Mouse (Mus musculus): ENCODE data around the gene Ggt6. TPM values are rescaled to one million over a fixed set of nuclear protein-coding genes. Genes with fewer than 3 reads are reported as not detected.

Ggt6 gene
- polyA plus RNA-seq, 1 experiment: not detected

GRCm38 (mm10) chr11:72453105-72453953 is 18.0 kb downstream of the Ggt6 start:
- H3K4me3 ChIP-seq (ENCODE audit: insufficient read depth, low read length): no peak overlapping the region
- no peak overlapping the region for H3K27ac ChIP-seq (ENCODE audit: insufficient read depth, low read depth, low read length)
- no peak for TF ChIP-seq CTCF (IDR thresholded peaks at IDR 0.05; ENCODE audit: low read depth, low read length)
- no peak for TF ChIP-seq POLR2A (IDR thresholded peaks at IDR 0.05; ENCODE audit: borderline replicate concordance, low read depth, low read length)
- peaks cover 10% of the 10 kb centered on the region for H3K4me1 ChIP-seq (ENCODE audit: control insufficient read depth, insufficient read depth, low read length)

DNA sequence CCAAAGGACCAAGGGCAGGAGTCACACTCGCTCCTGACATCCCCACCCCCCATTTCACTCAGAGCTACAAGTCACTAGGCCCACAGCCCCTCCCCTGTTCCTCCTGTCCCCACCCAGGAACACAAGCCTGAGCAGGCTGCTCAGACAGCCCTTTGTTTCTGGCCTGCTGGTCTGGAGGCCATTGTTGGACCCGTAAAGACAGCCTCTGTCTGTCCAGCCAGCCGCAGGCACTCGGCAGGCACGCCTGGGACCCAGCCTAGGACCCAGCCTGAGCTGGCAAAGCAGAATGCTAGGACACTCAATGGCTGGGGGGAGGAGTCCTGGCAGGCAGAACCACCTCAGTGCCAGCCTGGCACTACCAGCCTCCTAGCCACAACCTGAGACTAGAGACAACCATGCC is 20.4 kb downstream of the Ggt6 start:
- TF ChIP-seq POLR2A (IDR thresholded peaks at IDR 0.05; ENCODE audit: borderline replicate concordance, low read depth, low read length): no peak
- TF ChIP-seq CTCF (IDR thresholded peaks at IDR 0.05; ENCODE audit: low read depth, low read length): no peak
- H3K27ac ChIP-seq (ENCODE audit: insufficient read depth, low read depth, low read length): no peak overlapping the region
- peaks cover 14% of the 10 kb centered on the region for H3K4me1 ChIP-seq (ENCODE audit: control insufficient read depth, insufficient read depth, low read length)
- no peak overlapping the region for H3K4me3 ChIP-seq (ENCODE audit: insufficient read depth, low read length)

- TF ChIP-seq POLR2A (IDR thresholded peaks at IDR 0.05; ENCODE audit: borderline replicate concordance, low read depth, low read length) (no peak), CTCF (IDR thresholded peaks at IDR 0.05; ENCODE audit: low read depth, low read length) (no peak)
- H3K27ac ChIP-seq (ENCODE audit: insufficient read depth, low read depth, low read length): peak overlapping the region; percentile 28
- H3K4me1 ChIP-seq (ENCODE audit: control insufficient read depth, insufficient read depth, low read length): peaks cover 31% of the 10 kb centered on the region
- H3K4me3 ChIP-seq (ENCODE audit: insufficient read depth, low read length): peak overlapping the region; percentile 38
These were observed 22.7 kb downstream of the Ggt6 start for GRCm38 (mm10) chr11:72457995-72458496.

- peak overlapping the region; percentile 28 for H3K27ac ChIP-seq (ENCODE audit: insufficient read depth, low read depth, low read length)
- peaks cover 31% of the 10 kb centered on the region for H3K4me1 ChIP-seq (ENCODE audit: control insufficient read depth, insufficient read depth, low read length)
- TF ChIP-seq CTCF (IDR thresholded peaks at IDR 0.05; ENCODE audit: low read depth, low read length): no peak
- peak overlapping the region; percentile 38 for H3K4me3 ChIP-seq (ENCODE audit: insufficient read depth, low read length)
These were observed 23.2 kb downstream of the Ggt6 start for GRCm38 (mm10) chr11:72458502-72458901.

DNA sequence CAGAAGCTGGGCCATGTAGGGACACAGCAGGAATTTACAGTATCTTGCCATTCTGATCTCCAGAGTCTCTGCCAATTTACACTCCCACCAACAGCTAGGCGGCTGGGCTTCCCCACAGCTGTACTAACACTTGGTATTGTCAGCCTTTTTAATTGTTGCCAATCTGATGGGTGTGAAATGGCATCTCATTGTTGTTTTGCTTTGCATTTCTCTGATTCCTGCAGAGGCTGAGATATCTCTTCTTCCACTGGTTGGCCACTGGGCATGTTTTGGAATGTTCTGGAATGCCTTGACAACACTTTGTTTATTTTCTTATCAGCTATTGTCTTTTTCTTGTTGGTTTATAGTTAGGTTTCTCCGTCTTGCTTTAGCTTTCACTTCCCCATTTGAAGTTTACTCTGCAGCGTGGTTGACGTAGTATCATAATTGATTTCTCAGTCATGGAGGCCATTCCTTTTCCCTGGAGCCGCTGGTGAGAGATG is 26.2 kb downstream of the Ggt6 start:
- Histone ChIP-seq H3K27ac (ENCODE audit: insufficient read depth, low read depth, low read length) (peak overlapping the region; percentile 64), H3K4me1 (ENCODE audit: control insufficient read depth, insufficient read depth, low read length) (peaks cover 44% of the 10 kb centered on the region), H3K4me3 (ENCODE audit: insufficient read depth, low read length) (peak overlapping the region; percentile 16; the same call in 1 of the 2 replicates)
- TF ChIP-seq POLR2A (IDR thresholded peaks at IDR 0.05; ENCODE audit: borderline replicate concordance, low read depth, low read length) (no peak), CTCF (IDR thresholded peaks at IDR 0.05; ENCODE audit: low read depth, low read length) (no peak)

- TF ChIP-seq POLR2A (IDR thresholded peaks at IDR 0.05; ENCODE audit: borderline replicate concordance, low read depth, low read length) (no peak), CTCF (IDR thresholded peaks at IDR 0.05; ENCODE audit: low read depth, low read length) (no peak)
- peaks cover 56% of the 10 kb centered on the region for H3K4me1 ChIP-seq (ENCODE audit: control insufficient read depth, insufficient read depth, low read length)
- H3K4me3 ChIP-seq (ENCODE audit: insufficient read depth, low read length): no peak overlapping the region
These were observed 29.5 kb downstream of the Ggt6 start for GRCm38 (mm10) chr11:72464821-72465220.

DNA sequence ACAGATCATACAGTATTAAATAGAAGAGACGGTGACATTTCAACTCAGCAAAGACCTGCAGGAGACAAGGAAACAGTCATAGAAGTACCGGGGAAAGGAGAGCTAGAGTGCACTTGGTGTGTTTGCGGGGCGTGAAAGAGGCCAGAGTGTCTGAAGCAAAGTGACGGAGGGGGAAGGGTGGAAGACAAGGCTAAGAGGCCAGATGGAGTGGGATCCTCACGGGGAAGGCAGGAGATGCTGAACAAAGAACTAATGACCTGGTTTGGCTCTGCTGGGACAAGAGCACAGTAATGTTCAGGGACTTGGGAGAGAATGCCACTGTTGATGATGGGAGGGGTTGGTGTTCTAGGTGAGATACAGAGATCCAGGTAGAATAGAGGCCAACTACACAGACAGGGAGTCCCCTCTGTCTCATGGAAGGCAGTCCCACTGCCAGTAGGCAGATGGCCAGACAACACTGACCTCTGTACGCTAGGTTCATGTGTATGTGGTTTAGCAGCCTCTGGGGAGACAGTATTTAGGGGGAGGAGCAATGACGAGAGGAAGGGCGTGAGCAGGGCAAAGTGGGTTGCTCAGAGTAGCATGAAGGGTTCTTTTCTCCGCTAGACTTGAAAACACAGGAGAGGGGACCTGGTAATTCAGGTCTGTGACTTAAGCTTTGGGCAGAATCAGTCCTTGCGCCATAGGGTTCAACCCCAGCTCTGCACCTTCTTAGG is 30.8 kb downstream of the Ggt6 start:
- Histone ChIP-seq H3K4me1 (ENCODE audit: control insufficient read depth, insufficient read depth, low read length) (peaks cover 59% of the 10 kb centered on the region), H3K27ac (ENCODE audit: insufficient read depth, low read depth, low read length) (peak overlapping the region; percentile 96), H3K4me3 (ENCODE audit: insufficient read depth, low read length) (peak overlapping the region; percentile 17)
- TF ChIP-seq CTCF (IDR thresholded peaks at IDR 0.05; ENCODE audit: low read depth, low read length) (0 out of 2 replicates have a peak, but pooled peaks have one; percentile 5), POLR2A (IDR thresholded peaks at IDR 0.05; ENCODE audit: borderline replicate concordance, low read depth, low read length) (no peak)

More at GRCm38 (mm10) chr11:72464821-72465220, 29.5 kb downstream of the Ggt6 start:
- no peak overlapping the region for H3K27ac ChIP-seq (ENCODE audit: insufficient read depth, low read depth, low read length)

DNA sequence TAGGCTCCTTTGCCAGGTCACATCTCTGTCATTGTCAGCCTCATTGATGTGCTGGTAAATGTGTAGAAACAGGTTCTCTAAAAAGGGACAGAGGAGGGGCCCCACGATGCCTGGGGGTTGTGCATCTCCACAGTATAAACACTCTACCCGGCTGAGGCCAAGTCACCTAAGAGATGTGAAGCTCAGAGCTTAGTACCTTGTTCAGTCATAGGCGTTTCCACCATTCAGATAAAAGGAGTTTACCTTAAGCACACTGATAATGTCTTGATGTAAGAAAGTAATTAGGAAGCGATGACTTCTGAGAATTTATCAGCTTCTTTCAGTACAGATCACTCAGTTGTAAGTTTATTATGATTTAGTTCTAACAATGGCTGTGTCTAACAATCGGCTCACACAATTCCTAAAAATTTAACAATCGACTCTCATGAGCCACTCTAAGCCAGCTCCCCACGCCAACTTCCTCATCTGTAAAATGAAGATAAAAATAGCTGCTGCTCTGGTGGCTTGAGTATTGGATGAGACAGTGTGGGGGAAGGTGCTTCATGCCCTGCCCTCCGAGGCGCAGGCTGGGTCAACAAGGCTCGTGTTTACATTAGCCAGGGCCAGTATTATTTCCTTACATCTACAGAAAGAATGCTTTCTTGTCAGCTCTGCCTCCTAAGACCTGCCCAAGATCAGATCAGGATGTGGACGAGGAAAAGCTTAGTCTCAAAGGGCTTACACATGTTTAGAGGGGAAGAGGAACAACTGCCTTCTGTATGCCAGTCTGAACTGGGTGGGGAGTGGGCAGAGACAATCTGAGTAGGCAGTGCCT is 31.6 kb downstream of the Ggt6 start:
- Histone ChIP-seq H3K4me3 (ENCODE audit: insufficient read depth, low read length) (peak overlapping the region; percentile 51), H3K4me1 (ENCODE audit: control insufficient read depth, insufficient read depth, low read length) (peaks cover 53% of the 10 kb centered on the region), H3K27ac (ENCODE audit: insufficient read depth, low read depth, low read length) (peak overlapping the region; percentile 96)
- TF ChIP-seq CTCF (IDR thresholded peaks at IDR 0.05; ENCODE audit: low read depth, low read length): no peak
- no peak for TF ChIP-seq POLR2A (IDR thresholded peaks at IDR 0.05; ENCODE audit: borderline replicate concordance, low read depth, low read length)

- Histone ChIP-seq H3K4me3 (ENCODE audit: insufficient read depth, low read length) (no peak overlapping the region), H3K27ac (ENCODE audit: insufficient read depth, low read depth, low read length) (no peak overlapping the region), H3K4me1 (ENCODE audit: control insufficient read depth, insufficient read depth, low read length) (peaks cover 45% of the 10 kb centered on the region)
- no peak for TF ChIP-seq POLR2A (IDR thresholded peaks at IDR 0.05; ENCODE audit: borderline replicate concordance, low read depth, low read length)
- no peak for TF ChIP-seq CTCF (IDR thresholded peaks at IDR 0.05; ENCODE audit: low read depth, low read length)
These were observed 33.2 kb downstream of the Ggt6 start for GRCm38 (mm10) chr11:72468525-72468924.
